Mouse (Mus musculus) mouse trophoblast stem cell (cell line): ENCODE data around the gene Tmem45a.

Source experiments
- in situ Hi-C, 2 experiments: fragments of 300-500 bp; cut with MseI, MboI; formaldehyde crosslinking; loops; 2 replicates in 1 of 2; 3 replicates in 1 of 2; pipeline ENCODE4 v1.15.1; 2025

Gene Tmem45a

GRCm38 (mm10) chr16:56798873-56799272, 87.1 kb downstream of the Tmem45a start:
- in situ Hi-C loops: no loop called here

- in situ Hi-C loops: no loop called here
Observed at GRCm38 (mm10) chr16:56795481-56796139, 90.4 kb downstream of the Tmem45a start, which contains the start of gene Adgrg7. Gene Adgrg7, minus strand, starts transcription at chr16:56795855.

GRCm38 (mm10) chr16:56794383-56795144, 91.4 kb downstream of the Tmem45a start:
- in situ Hi-C loops: no loop called here

- in situ Hi-C loops: no loop called here
Observed at GRCm38 (mm10) chr16:56793778-56794177, 92.2 kb downstream of the Tmem45a start.

GRCm38 (mm10) chr16:56785943-56786342, 100.0 kb downstream of the Tmem45a start:
- in situ Hi-C loops: no loop called here

- in situ Hi-C loops: loop anchor here (5.0 to 10.0 kb wide), 3 partner anchors 151 to 323 kb away; no protein-coding TSS in a partner anchor
Observed at GRCm38 (mm10) chr16:56771163-56772105, 114.5 kb downstream of the Tmem45a start.
